Mouse (Mus musculus): ENCODE data around the gene Stx8. TPM values are rescaled to one million over a fixed set of nuclear protein-coding genes. Genes with fewer than 3 reads are reported as not detected.

The Stx8 gene
- polyA plus RNA-seq, 1 experiment, result 15.9 TPM

GRCm38 (mm10) chr11:67921827-67922754 is 43.9 kb upstream of the Stx8 start, which contains the start of gene Usp43:
Gene Usp43, minus strand, starts transcription at chr11:67922153.
- H3K4me3 ChIP-seq (ENCODE audit: insufficient read depth, poor library complexity, severe bottlenecking), result peak within 1 kb of the TSS; percentile 48
- peaks cover 9% of the 10 kb centered on the region for H3K79me2 ChIP-seq (ENCODE audit: control insufficient read depth, insufficient read depth)
- H3ac ChIP-seq (ENCODE audit: control insufficient read depth, insufficient read length, low read depth), result peak within 1 kb of the TSS; percentile 81
- no peaks in the 10 kb centered on the region for H3K79me3 ChIP-seq (ENCODE audit: low read depth)
- H3K27me3 ChIP-seq (ENCODE audit: control insufficient read depth, insufficient read depth, insufficient read length), result no peaks in the 10 kb centered on the region
- no peaks in the 10 kb centered on the region for H3K36me3 ChIP-seq (ENCODE audit: control insufficient read depth, insufficient read depth)
- TF ChIP-seq FOSL1 (IDR thresholded peaks at IDR 0.05; ENCODE audit: insufficient read depth, low read length, poor library complexity, severe bottlenecking), result no peak
- TF ChIP-seq MAX (IDR thresholded peaks at IDR 0.05), result peak; percentile 54

- Histone ChIP-seq H3K4me3 (ENCODE audit: insufficient read depth, poor library complexity, severe bottlenecking) (peak overlapping the region; percentile 48), H3K79me2 (ENCODE audit: control insufficient read depth, insufficient read depth) (peaks cover 9% of the 10 kb centered on the region), H3K27me3 (ENCODE audit: control insufficient read depth, insufficient read depth, insufficient read length) (no peaks in the 10 kb centered on the region), H3K79me3 (ENCODE audit: low read depth) (no peaks in the 10 kb centered on the region), H3ac (ENCODE audit: control insufficient read depth, insufficient read length, low read depth) (no peak overlapping the region), H3K36me3 (ENCODE audit: control insufficient read depth, insufficient read depth) (no peaks in the 10 kb centered on the region)
- TF ChIP-seq MAX (IDR thresholded peaks at IDR 0.05) (no peak), CTCF (IDR thresholded peaks at IDR 0.05; ENCODE audit: control insufficient read depth, insufficient read depth, insufficient read length) (peak; percentile 35)
These were observed 43.3 kb upstream of the Stx8 start for GRCm38 (mm10) chr11:67922755-67923125.

- H3K27me3 ChIP-seq (ENCODE audit: control insufficient read depth, insufficient read depth, insufficient read length), result no peaks in the 10 kb centered on the region
- H3K79me2 ChIP-seq (ENCODE audit: control insufficient read depth, insufficient read depth), result peaks cover 5% of the 10 kb centered on the region
- no peaks in the 10 kb centered on the region for H3K36me3 ChIP-seq (ENCODE audit: control insufficient read depth, insufficient read depth)
- no peak overlapping the region for H3ac ChIP-seq (ENCODE audit: control insufficient read depth, insufficient read length, low read depth)
- H3K4me3 ChIP-seq (ENCODE audit: insufficient read depth, poor library complexity, severe bottlenecking), result no peak overlapping the region
- TF ChIP-seq MYOD1 (IDR thresholded peaks at IDR 0.05; ENCODE audit: control insufficient read depth, insufficient read length, low read depth) (no peak), FOSL1 (IDR thresholded peaks at IDR 0.05; ENCODE audit: insufficient read depth, low read length, poor library complexity, severe bottlenecking) (no peak), MAX (IDR thresholded peaks at IDR 0.05) (no peak), CTCF (IDR thresholded peaks at IDR 0.05; ENCODE audit: control insufficient read depth, insufficient read depth, insufficient read length) (no peak), MYOG (IDR thresholded peaks at IDR 0.05; ENCODE audit: control insufficient read depth, extremely low read depth, insufficient read length) (no peak), USF1 (IDR thresholded peaks at IDR 0.05; ENCODE audit: low read depth) (no peak), CEBPB (IDR thresholded peaks at IDR 0.05; ENCODE audit: low read depth) (no peak)
- no peaks in the 10 kb centered on the region for H3K79me3 ChIP-seq (ENCODE audit: low read depth)
These were observed 42.3 kb upstream of the Stx8 start for GRCm38 (mm10) chr11:67923720-67924119.

- no peak overlapping the region for H3ac ChIP-seq (ENCODE audit: control insufficient read depth, insufficient read length, low read depth)
- H3K36me3 ChIP-seq (ENCODE audit: control insufficient read depth, insufficient read depth), result no peaks in the 10 kb centered on the region
- no peaks in the 10 kb centered on the region for H3K79me3 ChIP-seq (ENCODE audit: low read depth)
- no peaks in the 10 kb centered on the region for H3K27me3 ChIP-seq (ENCODE audit: control insufficient read depth, insufficient read depth, insufficient read length)
- TF ChIP-seq FOSL1 (IDR thresholded peaks at IDR 0.05; ENCODE audit: insufficient read depth, low read length, poor library complexity, severe bottlenecking), result no peak
- no peak for TF ChIP-seq CTCF (IDR thresholded peaks at IDR 0.05; ENCODE audit: control insufficient read depth, insufficient read depth, insufficient read length)
- TF ChIP-seq CEBPB (IDR thresholded peaks at IDR 0.05; ENCODE audit: low read depth), result no peak
- TF ChIP-seq MYOD1 (IDR thresholded peaks at IDR 0.05; ENCODE audit: control insufficient read depth, insufficient read length, low read depth), result no peak
- TF ChIP-seq MAX (IDR thresholded peaks at IDR 0.05), result no peak
- TF ChIP-seq USF1 (IDR thresholded peaks at IDR 0.05; ENCODE audit: low read depth), result no peak
- TF ChIP-seq MYOG (IDR thresholded peaks at IDR 0.05; ENCODE audit: control insufficient read depth, extremely low read depth, insufficient read length), result no peak
- H3K79me2 ChIP-seq (ENCODE audit: control insufficient read depth, insufficient read depth), result no peaks in the 10 kb centered on the region
- H3K4me3 ChIP-seq (ENCODE audit: insufficient read depth, poor library complexity, severe bottlenecking), result no peak overlapping the region
These were observed 41.0 kb upstream of the Stx8 start for GRCm38 (mm10) chr11:67925000-67925399.

- no peak overlapping the region for H3ac ChIP-seq (ENCODE audit: control insufficient read depth, insufficient read length, low read depth)
- no peaks in the 10 kb centered on the region for H3K79me3 ChIP-seq (ENCODE audit: low read depth)
- H3K79me2 ChIP-seq (ENCODE audit: control insufficient read depth, insufficient read depth), result no peaks in the 10 kb centered on the region
- H3K36me3 ChIP-seq (ENCODE audit: control insufficient read depth, insufficient read depth), result no peaks in the 10 kb centered on the region
- H3K27me3 ChIP-seq (ENCODE audit: control insufficient read depth, insufficient read depth, insufficient read length), result no peaks in the 10 kb centered on the region
- H3K4me3 ChIP-seq (ENCODE audit: insufficient read depth, poor library complexity, severe bottlenecking), result no peak overlapping the region
- TF ChIP-seq USF1 (IDR thresholded peaks at IDR 0.05; ENCODE audit: low read depth), result no peak
- TF ChIP-seq MYOG (IDR thresholded peaks at IDR 0.05; ENCODE audit: control insufficient read depth, extremely low read depth, insufficient read length), result no peak
- no peak for TF ChIP-seq MYOD1 (IDR thresholded peaks at IDR 0.05; ENCODE audit: control insufficient read depth, insufficient read length, low read depth)
- no peak for TF ChIP-seq CEBPB (IDR thresholded peaks at IDR 0.05; ENCODE audit: low read depth)
These were observed 39.5 kb upstream of the Stx8 start for GRCm38 (mm10) chr11:67926348-67927055.

GRCm38 (mm10) chr11:67932156-67932555 is 33.8 kb upstream of the Stx8 start:
- H3K79me3 ChIP-seq (ENCODE audit: low read depth), result no peaks in the 10 kb centered on the region
- H3K4me3 ChIP-seq (ENCODE audit: insufficient read depth, poor library complexity, severe bottlenecking), result no peak overlapping the region
- H3K27me3 ChIP-seq (ENCODE audit: control insufficient read depth, insufficient read depth, insufficient read length), result no peaks in the 10 kb centered on the region
- H3K36me3 ChIP-seq (ENCODE audit: control insufficient read depth, insufficient read depth), result no peaks in the 10 kb centered on the region
- H3ac ChIP-seq (ENCODE audit: control insufficient read depth, insufficient read length, low read depth), result no peak overlapping the region
- TF ChIP-seq USF1 (IDR thresholded peaks at IDR 0.05; ENCODE audit: low read depth) (no peak), MAX (IDR thresholded peaks at IDR 0.05) (no peak), CEBPB (IDR thresholded peaks at IDR 0.05; ENCODE audit: low read depth) (no peak), MYOG (IDR thresholded peaks at IDR 0.05; ENCODE audit: control insufficient read depth, extremely low read depth, insufficient read length) (no peak)
- no peaks in the 10 kb centered on the region for H3K79me2 ChIP-seq (ENCODE audit: control insufficient read depth, insufficient read depth)
